Mouse (Mus musculus): ENCODE measurements around the gene Cdkal1. TPM values are rescaled to one million over a fixed set of nuclear protein-coding genes. Genes with fewer than 3 reads are reported as not detected.

Gene Cdkal1
- polyA plus RNA-seq, 1 experiment from 2014 or later: 31.8 TPM

GRCm38 (mm10) chr13:29687872-29688271, 167.6 kb downstream of the Cdkal1 start:
- H3K27me3 ChIP-seq: no peaks in the 10 kb centered on the region
- no peak overlapping the region for H3K27ac ChIP-seq
- no peak overlapping the region for H3K9ac ChIP-seq
- H3K9me3 ChIP-seq: no peaks in the 10 kb centered on the region
- H3K4me1 ChIP-seq: no peaks in the 10 kb centered on the region
- H3K4me3 ChIP-seq: no peak overlapping the region
- WGBS: 91% methylated on average over 7 of the region's 7 CpGs
- H3K4me2 ChIP-seq: no peak overlapping the region
- no peak for ATAC-seq (ENCODE audit: insufficient number of reproducible peaks, low FRiP score, low TSS enrichment, low read depth)
- no peaks in the 10 kb centered on the region for H3K36me3 ChIP-seq

GRCm38 (mm10) chr13:29679479-29680186, 175.8 kb downstream of the Cdkal1 start:
- Histone ChIP-seq H3K9ac (no peak overlapping the region), H3K4me1 (no peaks in the 10 kb centered on the region), H3K4me3 (no peak overlapping the region), H3K27me3 (no peaks in the 10 kb centered on the region), H3K36me3 (no peaks in the 10 kb centered on the region), H3K27ac (no peak overlapping the region), H3K4me2 (no peak overlapping the region), H3K9me3 (no peaks in the 10 kb centered on the region)
- WGBS: 71% methylated on average over 11 of the region's 11 CpGs
- no peak for ATAC-seq (ENCODE audit: insufficient number of reproducible peaks, low FRiP score, low TSS enrichment, low read depth)

- Histone ChIP-seq H3K4me2 (no peak overlapping the region), H3K9me3 (no peaks in the 10 kb centered on the region), H3K9ac (no peak overlapping the region), H3K36me3 (no peaks in the 10 kb centered on the region), H3K4me1 (no peaks in the 10 kb centered on the region), H3K27ac (no peak overlapping the region), H3K4me3 (no peak overlapping the region), H3K27me3 (no peaks in the 10 kb centered on the region)
- WGBS: 92% methylated on average over 4 of the region's 4 CpGs
- ATAC-seq (ENCODE audit: insufficient number of reproducible peaks, low FRiP score, low TSS enrichment, low read depth): no peak
These were observed 177.9 kb downstream of the Cdkal1 start for GRCm38 (mm10) chr13:29677559-29677958.

GRCm38 (mm10) chr13:29670626-29671025, 184.8 kb downstream of the Cdkal1 start:
- Histone ChIP-seq H3K4me2 (no peak overlapping the region), H3K4me3 (no peak overlapping the region), H3K27ac (no peak overlapping the region), H3K4me1 (peaks cover 4% of the 10 kb centered on the region; the same call in 1 of the 2 replicates), H3K9ac (no peak overlapping the region), H3K9me3 (no peaks in the 10 kb centered on the region), H3K36me3 (no peaks in the 10 kb centered on the region), H3K27me3 (no peaks in the 10 kb centered on the region)
- WGBS: 26% methylated on average over 3 of the region's 3 CpGs
- no peak for ATAC-seq (ENCODE audit: insufficient number of reproducible peaks, low FRiP score, low TSS enrichment, low read depth)

- H3K4me1 ChIP-seq: no peaks in the 10 kb centered on the region
- H3K27ac ChIP-seq: no peak overlapping the region
- no peak for ATAC-seq (ENCODE audit: insufficient number of reproducible peaks, low FRiP score, low TSS enrichment, low read depth)
- no peaks in the 10 kb centered on the region for H3K36me3 ChIP-seq
- H3K9ac ChIP-seq: no peak overlapping the region
- H3K27me3 ChIP-seq: no peaks in the 10 kb centered on the region
- 71% methylated on average over 3 of the region's 3 CpGs for WGBS
- no peaks in the 10 kb centered on the region for H3K9me3 ChIP-seq
- no peak overlapping the region for H3K4me2 ChIP-seq
- no peak overlapping the region for H3K4me3 ChIP-seq
These were observed 191.6 kb downstream of the Cdkal1 start for GRCm38 (mm10) chr13:29663908-29664307.

GRCm38 (mm10) chr13:29655841-29656365, 199.6 kb downstream of the Cdkal1 start:
- Histone ChIP-seq H3K27me3 (no peaks in the 10 kb centered on the region), H3K27ac (no peak overlapping the region), H3K4me2 (no peak overlapping the region), H3K4me1 (no peaks in the 10 kb centered on the region), H3K9me3 (no peaks in the 10 kb centered on the region), H3K9ac (no peak overlapping the region), H3K36me3 (no peaks in the 10 kb centered on the region), H3K4me3 (no peak overlapping the region)
- WGBS: 62% methylated on average over 11 of the region's 11 CpGs
- ATAC-seq (ENCODE audit: insufficient number of reproducible peaks, low FRiP score, low TSS enrichment, low read depth): no peak

GRCm38 (mm10) chr13:29653407-29653806, 202.1 kb downstream of the Cdkal1 start:
- Histone ChIP-seq H3K27ac (no peak overlapping the region), H3K9ac (no peak overlapping the region)
- 59% methylated on average over 4 of the region's 4 CpGs for WGBS

GRCm38 (mm10) chr13:29652791-29653190, 202.7 kb downstream of the Cdkal1 start:
- H3K9me3 ChIP-seq: no peaks in the 10 kb centered on the region
- no peaks in the 10 kb centered on the region for H3K36me3 ChIP-seq
- H3K27me3 ChIP-seq: no peaks in the 10 kb centered on the region
- H3K4me1 ChIP-seq: no peaks in the 10 kb centered on the region
- H3K4me2 ChIP-seq: no peak overlapping the region
- 61% methylated on average over 6 of the region's 6 CpGs for WGBS
- H3K9ac ChIP-seq: no peak overlapping the region
- ATAC-seq (ENCODE audit: insufficient number of reproducible peaks, low FRiP score, low TSS enrichment, low read depth): no peak
- H3K27ac ChIP-seq: no peak overlapping the region
- H3K4me3 ChIP-seq: no peak overlapping the region

More at GRCm38 (mm10) chr13:29653407-29653806, 202.1 kb downstream of the Cdkal1 start:
- Histone ChIP-seq H3K36me3 (no peaks in the 10 kb centered on the region), H3K4me3 (no peak overlapping the region), H3K4me1 (no peaks in the 10 kb centered on the region), H3K9me3 (no peaks in the 10 kb centered on the region), H3K27me3 (no peaks in the 10 kb centered on the region), H3K4me2 (no peak overlapping the region)
- ATAC-seq (ENCODE audit: insufficient number of reproducible peaks, low FRiP score, low TSS enrichment, low read depth): no peak

GRCm38 (mm10) chr13:29650576-29651236, 204.8 kb downstream of the Cdkal1 start:
- H3K9ac ChIP-seq: no peak overlapping the region
- no peak overlapping the region for H3K4me3 ChIP-seq
- H3K4me2 ChIP-seq: no peak overlapping the region
- no peak overlapping the region for H3K27ac ChIP-seq
- H3K36me3 ChIP-seq: no peaks in the 10 kb centered on the region
- H3K27me3 ChIP-seq: no peaks in the 10 kb centered on the region
- H3K9me3 ChIP-seq: no peaks in the 10 kb centered on the region
- 78% methylated on average over 6 of the region's 6 CpGs for WGBS
- no peak for ATAC-seq (ENCODE audit: insufficient number of reproducible peaks, low FRiP score, low TSS enrichment, low read depth)
- no peaks in the 10 kb centered on the region for H3K4me1 ChIP-seq

GRCm38 (mm10) chr13:29649593-29649992, 205.9 kb downstream of the Cdkal1 start:
- no peak for ATAC-seq (ENCODE audit: insufficient number of reproducible peaks, low FRiP score, low TSS enrichment, low read depth)
- Histone ChIP-seq H3K9ac (no peak overlapping the region), H3K27me3 (no peaks in the 10 kb centered on the region), H3K36me3 (no peaks in the 10 kb centered on the region), H3K4me2 (no peak overlapping the region), H3K4me1 (no peaks in the 10 kb centered on the region), H3K9me3 (no peaks in the 10 kb centered on the region), H3K27ac (no peak overlapping the region), H3K4me3 (no peak overlapping the region)
- 56% methylated on average over 2 of the region's 2 CpGs for WGBS

GRCm38 (mm10) chr13:29642226-29642625, 213.2 kb downstream of the Cdkal1 start:
- WGBS: 26% methylated on average over 2 of the region's 2 CpGs
- H3K4me2 ChIP-seq: no peak overlapping the region
- ATAC-seq (ENCODE audit: insufficient number of reproducible peaks, low FRiP score, low TSS enrichment, low read depth): no peak
- H3K36me3 ChIP-seq: no peaks in the 10 kb centered on the region
- H3K9me3 ChIP-seq: no peaks in the 10 kb centered on the region
- H3K4me1 ChIP-seq: peaks cover 16% of the 10 kb centered on the region
- H3K4me3 ChIP-seq: no peak overlapping the region
- no peak overlapping the region for H3K27ac ChIP-seq
- no peaks in the 10 kb centered on the region for H3K27me3 ChIP-seq
- no peak overlapping the region for H3K9ac ChIP-seq

GRCm38 (mm10) chr13:29641200-29641599, 214.3 kb downstream of the Cdkal1 start:
- H3K9ac ChIP-seq: no peak overlapping the region
- H3K9me3 ChIP-seq: no peaks in the 10 kb centered on the region
- no peaks in the 10 kb centered on the region for H3K27me3 ChIP-seq
- no peak overlapping the region for H3K4me3 ChIP-seq
- no peaks in the 10 kb centered on the region for H3K36me3 ChIP-seq
- no peak overlapping the region for H3K4me2 ChIP-seq
- H3K4me1 ChIP-seq: peaks cover 16% of the 10 kb centered on the region
- ATAC-seq (ENCODE audit: insufficient number of reproducible peaks, low FRiP score, low TSS enrichment, low read depth): no peak
- H3K27ac ChIP-seq: no peak overlapping the region
- 79% methylated on average over 5 of the region's 5 CpGs for WGBS

Measured in limb, embryonic 15.5 days (tissue).